Mouse (Mus musculus): ENCODE measurements at regions not wholly inside any gene's neighbourhood (a gene's known extent, or its start where the extent isn't known, plus 50 kb on each side); places are given as distances from the start of the nearest gene placed in this dataset.

GRCm38 (mm10) chr16:29944966-29945365, 119.2 kb upstream of the Hes1 start:
- whole genome bisulfite sequencing = 58% methylated on average over 5 of the region's 5 CpGs
- H3K27ac ChIP-seq (ENCODE audit: low read depth, low read length) = peak overlapping the region; percentile 61; the same call in 1 of the 2 replicates
- H3K9ac ChIP-seq (ENCODE audit: low read depth, low read length) = no peak overlapping the region
- no peaks in the 10 kb centered on the region for H3K36me3 ChIP-seq (ENCODE audit: control insufficient read depth, insufficient read depth, low read length)
- H3K4me3 ChIP-seq (ENCODE audit: low read length) = no peak overlapping the region
- peaks cover 26% of the 10 kb centered on the region; the same call in 1 of the 2 replicates for H3K4me1 ChIP-seq (ENCODE audit: control insufficient read depth, insufficient read depth, low read length)
- no peak for ATAC-seq (ENCODE audit: low FRiP score, low TSS enrichment)
- H3K4me2 ChIP-seq (replicated peaks; ENCODE audit: low read depth, low read length) = 0 out of 2 replicates have a peak overlapping the region, but pooled peaks have one; percentile 43
- no peaks in the 10 kb centered on the region for H3K9me3 ChIP-seq (ENCODE audit: control insufficient read depth, low read length)
- no peaks in the 10 kb centered on the region; the same call in 1 of the 2 replicates for H3K27me3 ChIP-seq (ENCODE audit: control insufficient read depth, insufficient read depth, low read length)

- Histone ChIP-seq H3K4me1 (ENCODE audit: control insufficient read depth, insufficient read depth, low read length) (peaks cover 28% of the 10 kb centered on the region; the same call in 1 of the 2 replicates), H3K27me3 (ENCODE audit: control insufficient read depth, insufficient read depth, low read length) (no peaks in the 10 kb centered on the region; the same call in 1 of the 2 replicates), H3K9ac (ENCODE audit: low read depth, low read length) (peak overlapping the region; percentile 52), H3K9me3 (ENCODE audit: control insufficient read depth, low read length) (no peaks in the 10 kb centered on the region), H3K36me3 (ENCODE audit: control insufficient read depth, insufficient read depth, low read length) (no peaks in the 10 kb centered on the region), H3K4me2 (replicated peaks; ENCODE audit: low read depth, low read length) (peak overlapping the region; percentile 43), H3K27ac (ENCODE audit: low read depth, low read length) (peak overlapping the region; percentile 61), H3K4me3 (ENCODE audit: low read length) (peak overlapping the region; percentile 31)
- 5% methylated on average over 9 of the region's 9 CpGs for WGBS
- no peak for ATAC-seq (ENCODE audit: low FRiP score, low TSS enrichment)
These were observed 118.8 kb upstream of the Hes1 start for GRCm38 (mm10) chr16:29945376-29945890.

GRCm38 (mm10) chr16:29945891-29946598, 118.1 kb upstream of the Hes1 start:
- H3K27ac ChIP-seq (ENCODE audit: low read depth, low read length) = peak overlapping the region; percentile 61
- H3K36me3 ChIP-seq (ENCODE audit: control insufficient read depth, insufficient read depth, low read length) = no peaks in the 10 kb centered on the region
- H3K9ac ChIP-seq (ENCODE audit: low read depth, low read length) = peak overlapping the region; percentile 52
- no peaks in the 10 kb centered on the region; the same call in 1 of the 2 replicates for H3K27me3 ChIP-seq (ENCODE audit: control insufficient read depth, insufficient read depth, low read length)
- H3K9me3 ChIP-seq (ENCODE audit: control insufficient read depth, low read length) = no peaks in the 10 kb centered on the region
- peaks cover 28% of the 10 kb centered on the region; the same call in 1 of the 2 replicates for H3K4me1 ChIP-seq (ENCODE audit: control insufficient read depth, insufficient read depth, low read length)
- peak; percentile 92 for ATAC-seq (ENCODE audit: low FRiP score, low TSS enrichment)
- peak overlapping the region; percentile 43 for H3K4me2 ChIP-seq (replicated peaks; ENCODE audit: low read depth, low read length)
- H3K4me3 ChIP-seq (ENCODE audit: low read length) = peak overlapping the region; percentile 31
- WGBS = 2% methylated on average over 39 of the region's 39 CpGs

GRCm38 (mm10) chr16:29946966-29947365, 117.2 kb upstream of the Hes1 start:
- no peak for ATAC-seq (ENCODE audit: low FRiP score, low TSS enrichment)
- no peaks in the 10 kb centered on the region for H3K36me3 ChIP-seq (ENCODE audit: control insufficient read depth, insufficient read depth, low read length)
- peaks cover 28% of the 10 kb centered on the region; the same call in 1 of the 2 replicates for H3K4me1 ChIP-seq (ENCODE audit: control insufficient read depth, insufficient read depth, low read length)
- H3K4me2 ChIP-seq (replicated peaks; ENCODE audit: low read depth, low read length) = no peak overlapping the region
- no peaks in the 10 kb centered on the region; the same call in 1 of the 2 replicates for H3K27me3 ChIP-seq (ENCODE audit: control insufficient read depth, insufficient read depth, low read length)
- 82% methylated on average over 5 of the region's 5 CpGs for WGBS
- no peak overlapping the region for H3K4me3 ChIP-seq (ENCODE audit: low read length)
- no peaks in the 10 kb centered on the region for H3K9me3 ChIP-seq (ENCODE audit: control insufficient read depth, low read length)
- no peak overlapping the region for H3K9ac ChIP-seq (ENCODE audit: low read depth, low read length)
- no peak overlapping the region; the same call in 1 of the 2 replicates for H3K27ac ChIP-seq (ENCODE audit: low read depth, low read length)

- 75% methylated on average over 5 of the region's 5 CpGs for WGBS
- H3K9ac ChIP-seq (ENCODE audit: low read depth, low read length) = no peak overlapping the region
- no peak overlapping the region for H3K4me2 ChIP-seq (replicated peaks; ENCODE audit: low read depth, low read length)
- no peaks in the 10 kb centered on the region for H3K9me3 ChIP-seq (ENCODE audit: control insufficient read depth, low read length)
- no peaks in the 10 kb centered on the region; the same call in 1 of the 2 replicates for H3K27me3 ChIP-seq (ENCODE audit: control insufficient read depth, insufficient read depth, low read length)
- H3K4me3 ChIP-seq (ENCODE audit: low read length) = no peak overlapping the region
- no peak for ATAC-seq (ENCODE audit: low FRiP score, low TSS enrichment)
- H3K36me3 ChIP-seq (ENCODE audit: control insufficient read depth, insufficient read depth, low read length) = no peaks in the 10 kb centered on the region
- peak overlapping the region; percentile 37; the same call in 1 of the 2 replicates for H3K27ac ChIP-seq (ENCODE audit: low read depth, low read length)
- peaks cover 28% of the 10 kb centered on the region; the same call in 1 of the 2 replicates for H3K4me1 ChIP-seq (ENCODE audit: control insufficient read depth, insufficient read depth, low read length)
These were observed 116.5 kb upstream of the Hes1 start for GRCm38 (mm10) chr16:29947670-29948069.

- 25% methylated on average over 9 of the region's 9 CpGs for WGBS
- Histone ChIP-seq H3K4me1 (ENCODE audit: control insufficient read depth, insufficient read depth, low read length) (peaks cover 24% of the 10 kb centered on the region; the same call in 1 of the 2 replicates), H3K36me3 (ENCODE audit: control insufficient read depth, insufficient read depth, low read length) (no peaks in the 10 kb centered on the region), H3K27ac (ENCODE audit: low read depth, low read length) (no peak overlapping the region), H3K27me3 (ENCODE audit: control insufficient read depth, insufficient read depth, low read length) (no peaks in the 10 kb centered on the region; the same call in 1 of the 2 replicates), H3K9ac (ENCODE audit: low read depth, low read length) (no peak overlapping the region), H3K9me3 (ENCODE audit: control insufficient read depth, low read length) (no peaks in the 10 kb centered on the region), H3K4me2 (replicated peaks; ENCODE audit: low read depth, low read length) (no peak overlapping the region), H3K4me3 (ENCODE audit: low read length) (no peak overlapping the region)
- ATAC-seq (ENCODE audit: low FRiP score, low TSS enrichment) = no peak
These were observed 114.0 kb upstream of the Hes1 start for GRCm38 (mm10) chr16:29950136-29950535.

- H3K27ac ChIP-seq (ENCODE audit: low read depth, low read length) = no peak overlapping the region
These were observed 113.4 kb upstream of the Hes1 start for GRCm38 (mm10) chr16:29950791-29951190.

GRCm38 (mm10) chr16:29954700-29955099, 109.5 kb upstream of the Hes1 start:
- no peak overlapping the region for H3K9ac ChIP-seq (ENCODE audit: low read depth, low read length)
- no peaks in the 10 kb centered on the region for H3K27me3 ChIP-seq (ENCODE audit: control insufficient read depth, insufficient read depth, low read length)
- no peak for ATAC-seq (ENCODE audit: low FRiP score, low TSS enrichment)
- H3K36me3 ChIP-seq (ENCODE audit: control insufficient read depth, insufficient read depth, low read length) = no peaks in the 10 kb centered on the region
- no peaks in the 10 kb centered on the region for H3K9me3 ChIP-seq (ENCODE audit: control insufficient read depth, low read length)
- no peak overlapping the region for H3K4me2 ChIP-seq (replicated peaks; ENCODE audit: low read depth, low read length)
- 89% methylated on average over 10 of the region's 10 CpGs for WGBS
- 0 out of 2 replicates have a peak, but pooled peaks cover 4% of the 10 kb centered on the region for H3K4me1 ChIP-seq (ENCODE audit: control insufficient read depth, insufficient read depth, low read length)
- H3K27ac ChIP-seq (ENCODE audit: low read depth, low read length) = no peak overlapping the region
- no peak overlapping the region for H3K4me3 ChIP-seq (ENCODE audit: low read length)

More at GRCm38 (mm10) chr16:29950791-29951190, 113.4 kb upstream of the Hes1 start:
- Histone ChIP-seq H3K4me1 (ENCODE audit: control insufficient read depth, insufficient read depth, low read length) (peaks cover 19% of the 10 kb centered on the region; the same call in 1 of the 2 replicates), H3K9me3 (ENCODE audit: control insufficient read depth, low read length) (no peaks in the 10 kb centered on the region), H3K4me3 (ENCODE audit: low read length) (no peak overlapping the region), H3K27me3 (ENCODE audit: control insufficient read depth, insufficient read depth, low read length) (no peaks in the 10 kb centered on the region; the same call in 1 of the 2 replicates), H3K36me3 (ENCODE audit: control insufficient read depth, insufficient read depth, low read length) (no peaks in the 10 kb centered on the region), H3K4me2 (replicated peaks; ENCODE audit: low read depth, low read length) (no peak overlapping the region), H3K9ac (ENCODE audit: low read depth, low read length) (no peak overlapping the region)
- ATAC-seq (ENCODE audit: low FRiP score, low TSS enrichment) = no peak
- 92% methylated on average over 4 of the region's 4 CpGs for WGBS

GRCm38 (mm10) chr16:29956904-29957303, 107.3 kb upstream of the Hes1 start:
- Histone ChIP-seq H3K4me1 (ENCODE audit: control insufficient read depth, insufficient read depth, low read length) (no peaks in the 10 kb centered on the region), H3K4me2 (replicated peaks; ENCODE audit: low read depth, low read length) (no peak overlapping the region), H3K4me3 (ENCODE audit: low read length) (no peak overlapping the region), H3K36me3 (ENCODE audit: control insufficient read depth, insufficient read depth, low read length) (no peaks in the 10 kb centered on the region), H3K9ac (ENCODE audit: low read depth, low read length) (no peak overlapping the region), H3K9me3 (ENCODE audit: control insufficient read depth, low read length) (no peaks in the 10 kb centered on the region), H3K27ac (ENCODE audit: low read depth, low read length) (no peak overlapping the region), H3K27me3 (ENCODE audit: control insufficient read depth, insufficient read depth, low read length) (no peaks in the 10 kb centered on the region)
- WGBS = 78% methylated on average over 7 of the region's 7 CpGs
- no peak for ATAC-seq (ENCODE audit: low FRiP score, low TSS enrichment)

Measured in kidney, embryonic 14.5 days (tissue).